9 mouse cellular contexts compared by ENCODE assay signal in the genomic region with DNA sequence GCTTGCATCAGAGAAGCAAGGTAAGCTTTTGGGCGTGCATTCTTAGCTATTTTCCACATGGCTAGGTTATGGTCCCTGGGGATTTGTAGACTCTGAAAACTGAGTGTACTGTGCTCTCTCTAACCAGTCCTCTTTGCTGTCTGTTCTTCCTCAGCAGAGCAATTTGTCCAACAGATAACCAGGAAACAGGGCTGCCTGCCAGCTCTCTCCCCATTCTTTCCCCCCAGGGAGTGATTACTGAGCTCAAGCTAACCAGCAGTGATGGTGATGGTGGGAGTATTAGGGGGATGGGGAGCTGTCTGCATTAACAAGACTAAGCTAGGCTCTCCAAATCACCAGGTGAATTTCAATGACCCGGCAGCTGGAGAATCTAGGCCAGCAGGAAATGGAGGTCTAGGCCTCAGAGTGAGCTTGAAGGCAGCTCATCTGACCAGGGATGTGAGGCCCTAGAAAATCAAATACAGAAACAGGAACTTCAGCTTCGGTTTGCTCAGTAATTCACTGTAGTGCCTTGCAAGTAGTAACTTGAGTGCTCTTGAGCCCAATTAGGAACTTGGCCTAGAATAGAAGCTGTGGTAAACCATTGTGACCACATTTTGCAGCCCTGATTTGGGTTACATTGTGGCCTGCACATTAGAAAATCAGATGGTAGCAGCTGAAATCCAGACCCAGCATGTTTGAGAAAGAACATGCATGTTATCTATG. TPM values are rescaled to one million over a fixed set of nuclear protein-coding genes. Genes with fewer than 3 reads are reported as not detected.
DNase-seq lines count a peak whose midpoint lies in the region; ATAC-seq lines count a peak whose summit lies in the region.
"Had no signal": no experiment of that assay in that cellular context is flagged by ENCODE, and none has a peak within 500 bp of the region (broad histone marks: within the 10 kb centered on the region; RNA-seq: fewer than 3 reads in every experiment).

No protein-coding gene starts in this region.

- 58% methylated on average over 3 of the region's 3 CpGs for WGBS in intestine, embryonic 15.5 days
- 52% methylated on average over 3 of the region's 3 CpGs for WGBS in midbrain, embryonic 15.5 days

- H3K4me1 ChIP-seq in intestine, embryonic 15.5 days (replicated peaks) = no peaks in the 10 kb centered on the region
- no peaks in the 10 kb centered on the region for H3K4me1 ChIP-seq in midbrain, embryonic 15.5 days

- no peak overlapping the region for H3K4me3 ChIP-seq in intestine, embryonic 15.5 days (replicated peaks)
- no peak overlapping the region for H3K4me3 ChIP-seq in midbrain, embryonic 15.5 days

- peak; percentile 49 for DNase-seq in spleen, postnatal 36 days (ENCODE audit: low spot score in 2 of 2)
- no peak for DNase-seq in spleen, postnatal 10 days (ENCODE audit: low spot score in 2 of 2)
- DNase-seq in lung, postnatal 10 days = peak; percentile 10
- no peak for DNase-seq in right cerebral cortex, postnatal 4 days
- DNase-seq in embryo, embryonic 11 days = no peak

- no peak overlapping the region for H3K27ac ChIP-seq in intestine, embryonic 15.5 days
- no peak overlapping the region for H3K27ac ChIP-seq in midbrain, embryonic 15.5 days

- no peaks in the 10 kb centered on the region for H3K27me3 ChIP-seq in intestine, embryonic 15.5 days (replicated peaks)
- peaks cover 4% of the 10 kb centered on the region for H3K27me3 ChIP-seq in midbrain, embryonic 15.5 days (replicated peaks)

- H3K9me3 ChIP-seq in intestine, embryonic 15.5 days = no peaks in the 10 kb centered on the region
- no peaks in the 10 kb centered on the region for H3K9me3 ChIP-seq in midbrain, embryonic 15.5 days

- H3K36me3 ChIP-seq in intestine, embryonic 15.5 days = no peaks in the 10 kb centered on the region
- H3K36me3 ChIP-seq in midbrain, embryonic 15.5 days (replicated peaks) = no peaks in the 10 kb centered on the region

- H3K4me2 ChIP-seq in intestine, embryonic 15.5 days (replicated peaks) = no peak overlapping the region
- no peak overlapping the region for H3K4me2 ChIP-seq in midbrain, embryonic 15.5 days

- H3K9ac ChIP-seq in intestine, embryonic 15.5 days = no peak overlapping the region
- no peak overlapping the region for H3K9ac ChIP-seq in midbrain, embryonic 15.5 days

- peak; percentile 97 for ATAC-seq in granulocyte monocyte progenitor cell, adult 5-6 weeks (replicated peaks; ENCODE audit: poor library complexity, severe bottlenecking)
- ATAC-seq in intestine, embryonic 15.5 days = no peak
- no peak for ATAC-seq in midbrain, embryonic 15.5 days (replicated peaks)
- ATAC-seq: midbrain, embryonic 16.5 days had no signal

RNA-seq across cellular contexts. Expression of gene Egfl6, which starts 41.5 kb away (rescaled TPM):
- total RNA-seq in granulocyte monocyte progenitor cell, adult 5-6 weeks (2014; fragmentation: Nextera tagmentation) = 0.73 TPM in 1 of 2 replicates, not detected in the other
- total RNA-seq in granulocyte monocyte progenitor cell, adult 5-6 weeks (2017) = not detected in 2 replicates
- 5.2 and 5.3 TPM in 2 replicates for polyA plus RNA-seq in intestine, embryonic 15.5 days (2015; fragmentation: Nextera tagmentation; extraction: Ambion mirVana)
- 1.8 and 3.5 TPM in 2 replicates for polyA plus RNA-seq in midbrain, embryonic 15.5 days (2015; fragmentation: Nextera tagmentation; extraction: Ambion mirVana)

Comparison
In these comparisons a context has a peak if more than half of its experiments do, and no peak if none do; other contexts are left out.
1. DNase-seq: peak in spleen, postnatal 36 days (2 of 2) and lung, postnatal 10 days (single experiment); none in spleen, postnatal 10 days (0 of 2), right cerebral cortex, postnatal 4 days (single experiment) and embryo, embryonic 11 days (single experiment).